Mouse (Mus musculus) embryonic facial prominence, embryonic 13.5 days (tissue): ENCODE measurements around the gene Siglece. TPM values are rescaled to one million over a fixed set of nuclear protein-coding genes. Genes with fewer than 3 reads are reported as not detected.
"Not testable (repeated sequence)": the region's sequence is repeated elsewhere in the genome, so short reads cannot be mapped to it uniquely, and the experiment has no call there.

Experiments
- ATAC-seq: fragments of 200-750 bp; cut with Nextera tagmentation; 2 replicates; pipeline ENCODE4 v1.8.0; 2017; ENCODE audit warnings: low read depth; ENCODE audit not compliant: insufficient number of reproducible peaks, insufficient read depth, low FRiP score, low TSS enrichment
- H3K27ac ChIP-seq: fragments of 300-500 bp; sonication (generic); 2 replicates; pipeline ENCODE4 v1.5.1; 2015; ENCODE audit warnings: moderate library complexity, mild to moderate bottlenecking, inconsistent platforms
- H3K27me3 ChIP-seq: fragments of 300-500 bp; sonication (generic); 2 replicates; pipeline ENCODE4 v1.6.1; 2015; ENCODE audit warnings: mild to moderate bottlenecking, inconsistent platforms
- H3K36me3 ChIP-seq: fragments of 300-500 bp; sonication (generic); 2 replicates; pipeline ENCODE4 v1.6.1; 2015; ENCODE audit warnings: mild to moderate bottlenecking, inconsistent platforms
- H3K4me1 ChIP-seq: fragments of 300-500 bp; sonication (generic); 2 replicates; pipeline ENCODE4 v1.6.1; 2015; ENCODE audit warnings: inconsistent platforms
- H3K4me2 ChIP-seq: fragments of 300-500 bp; sonication (generic); 2 replicates; pipeline ENCODE4 v1.6.1; 2015; ENCODE audit warnings: moderate library complexity, mild to moderate bottlenecking, inconsistent platforms
- H3K4me3 ChIP-seq: fragments of 300-500 bp; sonication (generic); 2 replicates; pipeline ENCODE4 v1.5.1; 2015; ENCODE audit warnings: mild to moderate bottlenecking, inconsistent platforms
- H3K9ac ChIP-seq: fragments of 300-500 bp; sonication (generic); 2 replicates; pipeline ENCODE4 v1.6.1; 2015; ENCODE audit warnings: mild to moderate bottlenecking, inconsistent platforms
- H3K9me3 ChIP-seq: fragments of 300-500 bp; sonication (generic); 2 replicates; pipeline ENCODE4 v1.6.1; 2016; ENCODE audit warnings: inconsistent platforms
- WGBS: fragments of 180-500 bp; shearing (Covaris S2); methylation state at CpG from one replicate; pipeline ENCODE4 v1.1.7; 2015; ENCODE audit warnings: mixed read lengths; 5-methylcytosine and 5-hydroxymethylcytosine counted together
- polyA plus RNA-seq: library from polyadenylated mRNA; unstranded; fragments of >200 nt; fragmentation: Nextera tagmentation; extraction: Ambion mirVana; gene quantifications from 2 replicates; pipeline ENCODE4 v1.2.1, GENCODE M21; 2015

Siglece gene
- polyA plus RNA-seq, result 0.69 and 1.3 TPM in 2 replicates

DNA sequence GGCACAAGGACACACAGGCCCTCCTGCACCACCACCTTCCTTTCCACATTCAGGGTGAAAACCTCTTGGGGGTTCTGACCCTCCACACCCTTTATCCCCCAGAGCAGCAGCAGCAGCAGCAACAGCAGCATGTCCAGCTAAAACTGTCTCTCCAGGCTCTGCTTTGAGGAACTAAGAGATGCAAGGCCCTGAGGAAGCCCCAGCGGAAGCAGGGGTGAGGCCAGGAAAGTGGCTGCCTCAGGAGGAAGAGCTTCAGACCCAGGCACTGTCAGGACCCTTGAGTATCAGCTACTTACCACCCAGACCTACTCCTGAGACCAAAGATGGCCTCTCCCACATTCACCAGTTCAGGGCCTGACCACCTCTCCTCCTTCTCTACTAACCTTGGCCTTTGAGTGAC, at the start of gene Siglece:
Siglece (minus strand) TSS at position 160 of the 400 bp plus-strand sequence.
- no peak for ATAC-seq
- no peaks in the 10 kb centered on the region for H3K9me3 ChIP-seq

DNA sequence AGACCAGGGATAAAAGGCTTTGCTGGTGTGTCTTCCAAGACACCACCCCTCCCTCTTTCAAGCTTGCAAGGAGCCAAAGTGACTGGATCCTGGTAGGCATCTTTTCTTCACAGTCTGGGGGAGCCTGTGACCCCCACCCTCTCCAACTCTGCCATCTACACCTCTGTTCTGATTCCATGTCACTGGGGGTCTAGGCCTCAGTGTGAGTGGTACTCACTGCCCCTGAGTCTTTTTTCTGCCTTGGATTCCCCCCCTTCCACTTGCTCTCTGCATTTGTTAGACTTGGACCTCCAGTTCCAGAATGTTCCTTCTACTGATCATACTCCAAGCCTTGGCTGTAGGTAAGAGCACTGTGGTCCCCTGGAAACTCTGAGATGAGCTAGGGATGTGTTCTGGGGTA, 30.2 kb upstream of the Siglece start, which contains the start of gene Klk14:
Klk14 (plus strand) TSS at position 301 of the 400 bp plus-strand sequence.
- Histone ChIP-seq H3K4me3 (no peak within 1 kb of the TSS), H3K4me1 (no peaks in the 10 kb centered on the region), H3K4me2 (no peak within 1 kb of the TSS), H3K36me3 (no peaks in the 10 kb centered on the region), H3K9ac (no peak within 1 kb of the TSS), H3K9me3 (no peaks in the 10 kb centered on the region), H3K27me3 (no peaks in the 10 kb centered on the region), H3K27ac (no peak within 1 kb of the TSS)
- ATAC-seq, result no peak

More for the DNA sequence above, at the start of gene Siglece:
- Histone ChIP-seq H3K9ac (no peak within 1 kb of the TSS), H3K36me3 (no peaks in the 10 kb centered on the region), H3K27ac (no peak within 1 kb of the TSS), H3K4me1 (no peaks in the 10 kb centered on the region), H3K4me3 (no peak within 1 kb of the TSS), H3K27me3 (no peaks in the 10 kb centered on the region), H3K4me2 (no peak within 1 kb of the TSS)
- WGBS, result 67% methylated on average over 1 of the region's 1 CpGs

DNA sequence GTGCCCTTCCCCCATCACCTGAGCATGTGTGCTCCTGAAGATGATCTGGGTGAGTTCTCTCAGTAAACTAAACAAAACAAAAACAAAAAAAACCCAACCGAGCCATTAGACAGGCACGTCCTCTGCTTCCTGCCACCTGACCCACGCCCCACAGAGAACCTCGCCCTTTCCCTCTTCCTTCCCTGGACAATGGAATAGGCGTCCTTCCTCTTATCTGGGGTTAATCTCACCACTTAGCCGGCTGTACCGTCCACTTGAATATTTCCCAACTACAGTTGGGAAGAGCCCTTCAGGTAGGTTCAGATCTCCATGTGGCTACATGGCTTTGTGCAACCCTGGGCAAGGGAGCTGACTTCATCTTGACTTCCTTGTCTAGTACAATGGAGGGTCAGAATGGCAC, 25.1 kb upstream of the Siglece start:
- no peaks in the 10 kb centered on the region for H3K27me3 ChIP-seq
- 70% methylated on average over 7 of the region's 7 CpGs for WGBS
- H3K9me3 ChIP-seq, result no peaks in the 10 kb centered on the region
- no peaks in the 10 kb centered on the region for H3K36me3 ChIP-seq
- no peak overlapping the region for H3K4me2 ChIP-seq
- no peak overlapping the region for H3K9ac ChIP-seq
- H3K4me3 ChIP-seq, result no peak overlapping the region
- H3K4me1 ChIP-seq, result no peaks in the 10 kb centered on the region
- no peak overlapping the region for H3K27ac ChIP-seq
- no peak for ATAC-seq

DNA sequence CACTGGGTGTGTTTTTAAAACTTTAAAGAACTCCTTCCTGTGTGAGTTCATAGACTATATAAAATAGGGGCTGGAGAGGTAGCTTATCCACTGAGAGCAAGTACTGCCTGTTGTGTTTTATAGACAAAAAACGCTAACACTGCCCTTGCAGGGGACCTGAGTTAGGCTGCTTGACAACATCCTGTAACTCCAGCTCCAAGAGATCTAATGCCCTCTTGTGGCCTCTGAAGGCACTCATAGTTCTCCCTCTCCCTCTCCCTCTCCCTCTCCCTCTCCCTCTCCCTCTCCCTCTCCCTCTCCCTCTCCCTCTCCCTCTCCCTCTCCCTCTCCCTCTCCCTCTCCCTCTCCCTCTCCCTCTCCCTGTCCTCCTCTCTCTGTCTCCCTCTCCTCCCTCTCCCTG, 22.6 kb upstream of the Siglece start:
- not testable (repeated sequence) for H3K27me3 ChIP-seq, ATAC-seq, H3K9ac ChIP-seq, H3K4me3 ChIP-seq, H3K4me1 ChIP-seq, H3K4me2 ChIP-seq, H3K9me3 ChIP-seq, H3K27ac ChIP-seq
- H3K36me3 ChIP-seq, result peaks cover 11% of the 10 kb centered on the region
- WGBS, result 29% methylated on average over 1 of the region's 1 CpGs

DNA sequence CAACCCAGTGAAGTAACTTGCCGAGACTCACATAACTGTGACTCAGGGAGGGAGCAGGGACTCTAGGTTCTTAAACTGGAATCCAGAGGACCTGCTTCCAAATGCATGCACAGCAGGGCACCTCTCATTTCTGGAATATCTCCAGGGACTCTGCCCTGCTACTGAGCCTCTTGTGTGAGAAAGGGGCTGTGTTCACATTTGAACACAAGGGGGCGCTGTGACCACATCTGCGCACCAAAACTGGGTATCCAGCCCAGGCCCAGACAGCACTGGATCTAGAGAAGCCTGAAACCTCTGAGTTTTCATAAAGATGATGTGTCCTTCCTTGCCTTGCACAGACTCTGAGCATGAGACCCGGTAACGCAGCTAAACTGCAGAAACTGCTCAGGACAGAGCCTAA, 21.0 kb upstream of the Siglece start:
- no peak for ATAC-seq
- Histone ChIP-seq H3K4me3 (no peak overlapping the region), H3K27ac (no peak overlapping the region), H3K9me3 (peaks cover 8% of the 10 kb centered on the region; the same call in 1 of the 2 replicates), H3K4me1 (no peaks in the 10 kb centered on the region), H3K36me3 (peaks cover 26% of the 10 kb centered on the region), H3K4me2 (no peak overlapping the region), H3K9ac (no peak overlapping the region), H3K27me3 (no peaks in the 10 kb centered on the region)
- 22% methylated on average over 5 of the region's 5 CpGs for WGBS

DNA sequence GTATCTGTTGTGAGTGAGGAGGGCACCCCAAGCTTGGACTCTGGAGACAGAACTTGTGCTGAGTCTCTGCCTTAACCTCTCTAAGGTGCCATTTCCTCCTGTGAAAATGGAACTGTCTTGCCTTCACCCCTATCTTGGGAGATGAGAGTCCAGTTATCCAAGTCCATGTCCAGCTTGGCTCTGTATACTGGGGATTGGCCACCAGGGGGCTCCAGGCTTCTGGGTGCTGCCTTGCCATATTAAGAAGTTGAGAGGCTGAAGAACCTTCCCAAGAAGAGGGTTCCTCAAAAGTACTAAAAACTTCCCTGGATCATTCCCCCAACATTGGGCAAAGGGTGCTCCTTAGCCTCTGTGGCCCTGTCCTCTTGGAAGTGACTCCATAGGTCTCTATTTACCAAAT, 18.6 kb upstream of the Siglece start:
- Histone ChIP-seq H3K4me2 (no peak overlapping the region), H3K9me3 (peaks cover 16% of the 10 kb centered on the region; the same call in 1 of the 2 replicates), H3K4me1 (no peaks in the 10 kb centered on the region), H3K27ac (no peak overlapping the region), H3K36me3 (peaks cover 48% of the 10 kb centered on the region), H3K27me3 (no peaks in the 10 kb centered on the region), H3K9ac (no peak overlapping the region), H3K4me3 (no peak overlapping the region)
- ATAC-seq, result no peak

DNA sequence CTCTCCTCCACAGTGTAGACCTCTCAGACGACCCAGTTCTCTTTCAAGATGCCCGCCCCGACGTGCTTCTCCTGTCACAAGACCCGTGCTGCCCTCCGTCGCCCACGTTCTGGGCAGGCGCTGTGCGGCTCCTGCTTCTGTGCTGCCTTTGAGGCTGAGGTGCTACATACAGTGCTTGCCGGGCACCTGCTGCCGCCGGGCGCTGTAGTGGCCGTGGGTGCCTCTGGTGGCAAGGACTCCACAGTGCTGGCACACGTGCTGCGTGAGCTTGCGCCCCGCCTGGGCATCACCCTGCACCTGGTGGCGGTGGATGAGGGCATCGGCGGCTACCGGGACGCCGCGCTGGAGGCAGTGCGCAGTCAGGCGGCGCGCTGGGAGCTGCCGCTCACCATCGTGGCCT, 15.1 kb upstream of the Siglece start:
- 93% methylated on average over 32 of the region's 32 CpGs for WGBS
- H3K36me3 ChIP-seq, result peaks cover 48% of the 10 kb centered on the region
- no peak overlapping the region for H3K9ac ChIP-seq
- H3K27ac ChIP-seq, result no peak overlapping the region
- H3K4me3 ChIP-seq, result no peak overlapping the region
- H3K27me3 ChIP-seq, result no peaks in the 10 kb centered on the region
- no peak for ATAC-seq
- peaks cover 16% of the 10 kb centered on the region; the same call in 1 of the 2 replicates for H3K9me3 ChIP-seq
- H3K4me2 ChIP-seq, result no peak overlapping the region
- peaks cover 8% of the 10 kb centered on the region for H3K4me1 ChIP-seq

DNA sequence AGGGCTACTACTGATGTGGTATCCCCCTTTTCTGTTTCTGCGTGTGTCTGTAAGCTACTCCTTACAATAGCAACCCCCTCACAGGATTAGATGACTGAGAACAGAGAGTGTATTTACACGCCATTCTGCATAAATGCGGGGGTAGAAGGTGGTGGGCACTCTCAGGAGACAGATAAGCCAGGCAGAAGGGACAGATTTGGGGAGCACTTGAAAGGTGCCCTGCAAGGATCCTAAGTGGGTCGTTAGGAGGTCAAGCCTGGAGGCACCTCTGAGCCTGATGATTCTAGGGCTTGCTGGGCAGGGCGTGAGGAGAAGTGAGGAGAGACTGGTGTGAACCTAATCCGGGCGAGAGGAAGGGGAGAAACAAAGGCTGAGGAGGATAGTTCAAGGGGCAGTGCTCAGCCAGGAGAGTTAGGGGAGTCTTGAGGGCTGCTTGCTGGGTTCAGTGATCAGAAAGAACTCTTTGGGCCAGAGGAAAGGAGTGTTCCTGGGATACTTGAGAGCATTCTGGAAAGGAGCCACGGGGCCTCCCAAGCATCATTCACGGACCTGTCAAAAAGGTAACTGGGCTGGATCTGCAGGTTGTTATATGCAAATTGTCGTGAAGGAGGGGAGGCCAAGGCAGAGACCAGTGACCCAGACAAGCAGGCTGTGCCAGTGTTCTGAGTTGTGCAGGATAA, 12.8 kb upstream of the Siglece start:
- H3K27me3 ChIP-seq, result no peaks in the 10 kb centered on the region

DNA sequence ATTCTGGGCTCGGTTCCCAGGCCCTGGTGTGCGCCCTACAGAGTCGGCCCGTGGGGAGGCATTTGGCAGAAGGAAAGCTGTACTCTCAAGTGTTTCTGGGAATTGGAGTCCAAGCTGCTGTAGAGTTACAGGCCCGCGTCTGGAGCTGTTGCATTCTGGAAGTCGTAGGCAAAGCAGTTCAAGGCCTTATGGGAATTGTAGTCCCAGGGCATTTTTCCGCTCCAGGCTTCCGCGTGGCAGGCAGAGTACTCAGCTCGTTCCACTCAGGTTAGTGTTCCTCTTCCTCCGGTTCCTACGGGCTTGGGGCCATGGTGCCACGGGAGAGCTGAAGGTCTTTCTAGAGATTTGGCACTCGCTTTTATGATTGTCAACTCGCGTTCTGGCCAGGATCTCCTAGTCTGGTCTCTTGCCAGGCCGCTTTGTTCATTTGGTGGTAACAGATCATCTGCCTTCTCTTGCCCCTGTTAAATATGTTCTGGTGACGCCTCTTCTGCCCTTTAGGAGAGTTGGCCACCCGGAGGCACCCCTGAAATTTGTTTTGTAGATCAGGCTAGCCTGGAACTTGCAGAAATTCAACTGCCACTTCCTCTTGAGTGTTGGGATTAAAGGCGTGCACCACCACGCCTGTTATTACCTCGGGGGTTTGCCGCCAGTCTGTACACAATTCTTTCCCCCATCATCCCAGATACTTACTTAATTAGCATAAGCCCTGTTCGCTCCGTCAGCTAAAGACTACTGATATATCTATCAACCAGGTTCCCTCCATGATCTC, 12.0 kb upstream of the Siglece start, which contains the start of gene Ctu1:
Ctu1 (plus strand) TSS at position 208 of the 772 bp plus-strand sequence.
- no peaks in the 10 kb centered on the region for H3K27me3 ChIP-seq
- H3K27ac ChIP-seq, result peak within 1 kb of the TSS; percentile 68
- WGBS, result under 1% methylated on average over 26 of the region's 26 CpGs
- peaks cover 8% of the 10 kb centered on the region for H3K4me1 ChIP-seq
- peak within 1 kb of the TSS; percentile 83 for H3K9ac ChIP-seq
- peak; percentile 89 for ATAC-seq
- H3K4me3 ChIP-seq, result peak within 1 kb of the TSS; percentile 72
- peaks cover 32% of the 10 kb centered on the region for H3K36me3 ChIP-seq
- peak within 1 kb of the TSS; percentile 85 for H3K4me2 ChIP-seq
- peaks cover 13% of the 10 kb centered on the region; the same call in 1 of the 2 replicates for H3K9me3 ChIP-seq

More for the DNA sequence above, 12.8 kb upstream of the Siglece start:
- Histone ChIP-seq H3K4me3 (peak overlapping the region; percentile 72), H3K4me1 (peaks cover 8% of the 10 kb centered on the region), H3K9me3 (peaks cover 16% of the 10 kb centered on the region; the same call in 1 of the 2 replicates), H3K9ac (peak overlapping the region; percentile 83), H3K4me2 (peak overlapping the region; percentile 85), H3K36me3 (peaks cover 39% of the 10 kb centered on the region), H3K27ac (peak overlapping the region; percentile 68)
- 14% methylated on average over 10 of the region's 10 CpGs for WGBS
- ATAC-seq, result no peak

DNA sequence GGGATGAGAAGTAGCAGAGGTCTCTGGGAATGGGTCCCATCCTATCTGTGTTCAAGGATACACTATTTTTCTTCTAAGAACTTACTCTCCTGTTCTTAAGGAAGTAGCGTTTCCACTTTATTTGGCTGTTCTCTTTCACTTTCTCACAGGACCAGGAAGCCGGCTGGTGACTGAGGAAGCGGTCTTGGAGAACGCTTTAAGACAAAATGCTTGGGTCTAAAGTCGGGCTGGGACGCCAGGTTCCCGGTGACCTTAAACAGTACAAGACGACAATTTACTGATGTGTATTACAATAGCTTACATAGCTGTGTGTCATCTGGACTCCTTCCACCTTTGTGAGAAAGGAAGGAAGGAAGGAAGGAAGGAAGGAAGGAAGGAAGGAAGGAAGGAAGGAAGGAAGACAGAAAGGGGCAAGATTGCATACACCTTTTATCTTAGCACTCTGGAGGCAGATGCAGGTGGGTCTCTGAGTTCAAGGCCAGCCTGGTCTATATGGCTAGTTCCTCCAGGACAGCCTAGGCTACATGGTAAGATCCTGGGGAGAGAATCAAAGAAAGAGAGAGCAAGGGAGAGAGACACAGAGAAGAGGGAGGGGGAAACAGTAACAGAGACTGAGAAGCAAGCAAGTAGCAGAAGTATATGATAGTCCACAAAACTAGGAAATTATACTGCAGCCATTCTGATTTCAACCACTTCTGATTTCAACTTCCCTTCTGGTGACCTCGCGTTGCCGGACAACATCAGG, 11.3 kb upstream of the Siglece start:
- Histone ChIP-seq H3K9me3 (0 out of 2 replicates have a peak, but pooled peaks cover 8% of the 10 kb centered on the region), H3K36me3 (peaks cover 24% of the 10 kb centered on the region), H3K27ac (0 out of 2 replicates have a peak overlapping the region, but pooled peaks have one; percentile 22), H3K27me3 (no peaks in the 10 kb centered on the region), H3K9ac (peak overlapping the region; percentile 83), H3K4me2 (peak overlapping the region; percentile 85), H3K4me3 (peak overlapping the region; percentile 72), H3K4me1 (peaks cover 8% of the 10 kb centered on the region)
- WGBS, result 69% methylated on average over 11 of the region's 11 CpGs
- no peak for ATAC-seq

DNA sequence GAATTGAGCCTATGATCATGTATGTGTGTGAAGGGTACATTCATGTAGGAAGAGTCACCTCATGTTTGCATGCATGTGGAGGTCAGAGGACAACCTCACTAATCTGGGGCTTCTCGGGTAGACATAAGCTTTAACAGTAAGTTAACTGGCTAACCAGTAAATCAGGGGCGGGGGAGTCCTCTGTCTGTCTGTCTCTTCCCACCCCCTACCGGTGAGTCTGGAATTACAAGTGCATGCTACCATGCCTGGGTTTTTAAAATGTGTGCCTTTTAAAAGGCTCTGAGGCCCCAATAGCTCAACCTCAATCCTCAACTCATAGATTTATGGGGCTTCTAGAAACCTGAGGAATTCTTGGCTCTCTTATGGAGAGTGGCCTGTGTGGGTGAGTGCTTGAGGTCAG, 8.6 kb upstream of the Siglece start:
- peaks cover 8% of the 10 kb centered on the region for H3K4me1 ChIP-seq
- no peak overlapping the region for H3K4me2 ChIP-seq
- 18% methylated on average over 3 of the region's 3 CpGs for WGBS
- H3K4me3 ChIP-seq, result no peak overlapping the region
- no peaks in the 10 kb centered on the region for H3K36me3 ChIP-seq
- no peak for ATAC-seq
- no peak overlapping the region for H3K27ac ChIP-seq
- H3K9me3 ChIP-seq, result no peaks in the 10 kb centered on the region
- no peaks in the 10 kb centered on the region for H3K27me3 ChIP-seq
- H3K9ac ChIP-seq, result no peak overlapping the region
